Mouse (Mus musculus) central nervous system, embryonic 18 days (tissue): ENCODE measurements around the gene Cep97. TPM values are rescaled to one million over a fixed set of nuclear protein-coding genes. Genes with fewer than 3 reads are reported as not detected.

ENCODE experiments used
- polyA plus RNA-seq: library from polyadenylated mRNA; depleted of rRNA; stranded (reverse); fragments of >200 nt; gene quantifications from 2 replicates; pipeline ENCODE4 v1.2.3, GENCODE M21; 2012; rRNA removed

Gene Cep97
- polyA plus RNA-seq = 7.3 and 7.6 TPM in 2 replicates

GRCm38 (mm10) chr16:55934453-55935037, at the start of gene Cep97:
TSS of gene Cep97 (minus strand) at chr16:55934855.

GRCm38 (mm10) chr16:55973431-55974255, 39.0 kb upstream of the Cep97 start, which contains the start of gene Zbtb11:
TSS of gene Zbtb11 (plus strand) at chr16:55973883.

GRCm38 (mm10) chr16:55966212-55966871, 31.7 kb upstream of the Cep97 start, which contains the start of gene Rpl24:
TSS of gene Rpl24 (plus strand) at chr16:55966275.

GRCm38 (mm10) chr16:55894893-55895650, 39.6 kb downstream of the Cep97 start, which contains the start of gene Nxpe3:
TSS of gene Nxpe3 (minus strand) at chr16:55895285.

Other genes starting within 250 kb of the Cep97 start
- gene Nfkbiz, start 96.0 kb downstream of the Cep97 start, polyA plus RNA-seq = 2.7 and 3.5 TPM in 2 replicates
- 4.0 and 4.1 TPM in 2 replicates for gene Nxpe3, start 39.6 kb downstream of the Cep97 start, polyA plus RNA-seq
- 656 and 665 TPM in 2 replicates for gene Rpl24, start 31.4 kb upstream of the Cep97 start, polyA plus RNA-seq
- 17.1 and 19.3 TPM in 2 replicates for gene Zbtb11, start 39.0 kb upstream of the Cep97 start, polyA plus RNA-seq
- gene Pcnp, start 94.9 kb upstream of the Cep97 start, polyA plus RNA-seq = 88.4 and 95.0 TPM in 2 replicates
- gene Trmt10c, start 103.0 kb upstream of the Cep97 start, polyA plus RNA-seq = 7.9 and 9.0 TPM in 2 replicates
- 38.3 and 38.8 TPM in 2 replicates for gene Senp7, start 113.5 kb upstream of the Cep97 start, polyA plus RNA-seq